Mouse (Mus musculus) adrenal gland, postnatal 14 days (tissue): Measurements from ENCODE around the gene Tnik. TPM values are rescaled to one million over a fixed set of nuclear protein-coding genes. Genes with fewer than 3 reads are reported as not detected.

ENCODE experiments used
- DNase-seq: peaks from one replicate; pipeline ENCODE4 v3.0.0; 2021; ENCODE audit warnings: mixed read lengths
- total RNA-seq: library from RNA; stranded (reverse); gene quantifications from 2 replicates; pipeline ENCODE4 v1.2.3, GENCODE M21; 2021

The Tnik gene
- total RNA-seq, 1 experiment from 2014 or later: 13.6 TPM

DNA sequence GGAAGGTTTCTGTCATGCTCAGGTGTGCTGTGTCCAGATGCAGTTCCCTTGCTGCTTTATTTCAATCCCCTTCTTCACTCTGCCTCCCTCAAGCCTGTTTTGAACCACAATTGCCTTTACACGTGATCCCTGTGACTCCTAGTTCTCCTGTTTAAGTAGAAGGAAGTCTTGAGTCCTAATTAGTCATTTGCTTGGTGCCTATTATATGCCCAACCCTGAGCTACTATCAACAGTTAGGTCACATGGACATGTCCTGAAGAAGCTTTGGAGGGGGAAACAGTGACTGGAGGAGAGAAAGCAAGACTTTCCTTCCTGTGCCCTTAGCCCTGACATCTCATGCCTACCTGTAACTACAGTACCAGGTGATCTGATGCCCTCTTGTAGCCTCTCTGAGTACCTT, 210.4 kb downstream of the Tnik start:
- no peak for DNase-seq

DNA sequence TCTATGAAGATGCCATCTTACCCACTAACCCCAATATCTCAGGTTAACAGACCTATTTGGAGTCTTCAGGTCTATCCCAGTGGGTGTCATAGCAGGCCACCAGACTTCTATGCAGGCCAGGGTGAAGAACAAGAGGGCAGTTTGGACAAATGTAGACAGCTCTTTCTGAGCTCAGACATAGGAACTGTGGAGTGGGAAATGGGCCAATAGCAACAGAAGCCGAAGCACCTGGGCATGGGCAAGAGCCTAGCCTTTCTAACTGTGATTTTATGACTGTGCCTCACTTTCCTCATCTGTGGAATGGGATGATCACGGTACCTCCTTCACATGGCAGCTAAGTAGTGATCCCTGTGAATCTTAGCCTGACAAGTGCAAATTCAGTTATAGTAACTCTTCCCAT, 214.4 kb downstream of the Tnik start:
- DNase-seq: no peak

DNA sequence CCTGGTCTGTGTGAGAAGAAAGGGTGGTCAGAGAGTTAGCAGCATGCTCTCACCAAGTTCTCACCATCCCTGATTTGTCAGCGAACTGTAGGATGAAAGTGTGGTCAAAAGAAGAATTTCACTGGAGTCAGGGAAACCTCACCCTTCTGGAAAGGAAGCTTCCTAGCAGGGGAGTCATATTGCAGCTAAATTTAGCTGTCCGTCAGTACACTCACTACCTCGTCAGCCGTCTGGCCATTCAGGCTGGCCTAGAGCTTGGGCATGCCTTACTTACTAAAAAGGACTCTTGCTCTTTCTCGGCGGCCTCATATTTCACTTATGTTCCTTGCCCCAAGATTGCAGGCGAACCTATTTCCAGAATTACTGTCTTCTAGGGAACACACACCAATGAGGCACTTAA, 222.7 kb downstream of the Tnik start:
- no peak for DNase-seq

DNA sequence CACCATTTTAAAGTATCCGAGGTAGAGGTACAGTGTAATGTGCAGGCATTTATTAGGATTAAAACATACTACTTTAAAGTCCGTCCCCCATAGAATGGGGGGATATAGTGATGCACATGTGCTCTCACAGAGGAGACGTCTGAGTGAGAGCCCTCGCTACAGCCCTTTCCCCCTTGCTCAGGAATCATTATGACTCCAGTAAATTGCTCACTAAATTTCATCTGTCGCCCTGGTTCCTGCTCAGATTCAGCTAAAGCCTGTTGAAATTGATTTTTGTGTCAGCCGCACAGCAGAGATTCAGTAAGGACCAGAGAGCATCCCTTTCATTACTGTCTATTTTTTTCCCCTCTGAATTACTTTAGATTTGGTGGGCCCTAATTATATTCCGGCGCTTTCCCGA, 224.4 kb downstream of the Tnik start:
- DNase-seq: no peak

- no peak for DNase-seq
Observed at GRCm38 (mm10) chr3:28491085-28492041, 228.3 kb downstream of the Tnik start.

DNA sequence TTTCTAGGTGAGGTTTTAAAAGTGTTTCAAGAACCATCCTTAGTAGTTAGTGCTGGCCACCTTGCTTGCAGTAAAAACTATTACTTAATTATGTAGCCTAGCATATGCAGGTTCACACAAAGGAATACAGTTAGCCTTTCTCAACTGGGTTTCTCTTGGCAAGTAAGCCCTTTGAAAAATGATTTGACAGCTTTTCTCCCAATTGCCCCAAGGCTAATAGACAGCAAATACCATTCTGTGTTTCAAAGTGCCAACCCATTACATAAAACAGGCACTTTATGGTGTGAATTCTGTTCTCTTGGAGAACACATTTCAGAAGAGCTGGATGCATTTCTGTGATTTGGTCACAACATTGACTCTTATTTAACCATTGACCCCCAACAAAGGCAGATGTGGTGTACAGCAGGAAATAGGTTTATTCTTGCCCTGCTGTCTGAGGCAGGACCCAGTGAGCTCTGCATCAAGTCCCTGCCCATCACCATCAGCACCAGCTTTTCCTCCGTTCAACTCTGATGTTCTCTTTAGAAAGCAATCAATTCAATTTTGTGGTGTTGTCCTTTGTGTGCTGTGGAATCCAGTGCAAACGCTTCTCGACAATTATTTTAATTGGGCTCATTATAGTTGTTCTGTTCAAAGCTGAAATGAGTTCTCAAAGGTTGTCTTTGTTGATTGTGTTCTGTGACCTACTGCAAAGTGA, 233.9 kb downstream of the Tnik start:
- DNase-seq: no peak

- DNase-seq: no peak
Observed at GRCm38 (mm10) chr3:28497503-28497857, 234.5 kb downstream of the Tnik start.

GRCm38 (mm10) chr3:28502697-28503096, 239.7 kb downstream of the Tnik start:
- DNase-seq: no peak

GRCm38 (mm10) chr3:28509337-28509935, 246.4 kb downstream of the Tnik start:
- no peak for DNase-seq

GRCm38 (mm10) chr3:28523004-28523482, 260.0 kb downstream of the Tnik start:
- DNase-seq: no peak

GRCm38 (mm10) chr3:28523541-28524165, 260.6 kb downstream of the Tnik start:
- no peak for DNase-seq

GRCm38 (mm10) chr3:28524562-28524961, 261.5 kb downstream of the Tnik start:
- no peak for DNase-seq

- no peak for DNase-seq
Observed at GRCm38 (mm10) chr3:28526671-28527070, 263.7 kb downstream of the Tnik start.

DNA sequence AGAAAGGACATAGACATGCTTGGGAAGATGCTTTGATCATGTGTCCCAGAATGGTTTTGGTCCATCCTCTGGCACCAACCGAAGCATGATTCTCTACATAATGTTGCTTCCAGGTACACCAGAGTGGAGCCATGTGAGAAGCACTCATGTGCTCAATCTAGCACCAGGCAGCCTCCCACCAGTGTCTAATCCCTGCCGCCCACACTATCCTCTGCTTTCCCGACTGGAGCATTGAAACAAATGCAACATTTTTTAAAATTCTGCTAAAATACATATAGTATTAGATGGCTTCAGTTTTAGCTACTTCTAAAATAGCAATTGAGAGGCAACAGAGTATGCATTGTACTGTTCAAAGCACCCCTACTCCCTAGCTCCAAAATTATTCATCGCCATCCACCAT, 264.2 kb downstream of the Tnik start:
- no peak for DNase-seq

- DNase-seq: no peak
Observed at GRCm38 (mm10) chr3:28529548-28529947, 266.5 kb downstream of the Tnik start.

DNA sequence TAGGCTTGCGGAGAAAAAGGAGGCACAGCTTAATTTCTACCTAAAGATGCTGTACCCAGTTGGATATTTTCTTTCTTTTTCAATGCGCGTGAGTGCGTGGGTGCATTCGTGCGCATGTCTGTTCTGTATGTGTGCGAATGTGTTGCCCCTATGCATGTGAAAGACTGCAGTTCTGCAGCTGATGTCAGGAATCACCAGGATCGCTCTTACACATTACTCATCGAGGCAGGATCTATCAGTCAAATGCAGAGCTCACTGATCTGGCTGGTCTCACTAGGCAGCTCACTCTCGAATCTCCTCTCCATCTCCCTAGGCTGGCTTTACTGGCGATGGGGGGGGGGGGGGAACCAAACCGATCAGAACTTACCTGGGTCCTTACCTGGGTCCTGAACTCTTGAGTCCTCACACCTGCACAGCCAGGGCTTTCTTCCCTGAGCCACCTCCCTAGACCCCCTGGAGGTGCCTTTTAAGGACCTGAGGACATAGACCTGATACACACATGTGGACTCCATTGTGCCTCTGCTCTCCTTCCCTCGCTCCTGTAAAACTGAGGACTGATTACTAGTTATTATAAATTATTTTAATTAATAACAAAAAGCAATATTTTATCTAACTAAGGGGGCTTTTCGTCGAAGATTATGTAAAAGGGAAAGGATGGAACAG, 268.4 kb downstream of the Tnik start:
- DNase-seq: no peak

- DNase-seq: no peak
Observed at GRCm38 (mm10) chr3:28532666-28533065, 269.7 kb downstream of the Tnik start.

DNA sequence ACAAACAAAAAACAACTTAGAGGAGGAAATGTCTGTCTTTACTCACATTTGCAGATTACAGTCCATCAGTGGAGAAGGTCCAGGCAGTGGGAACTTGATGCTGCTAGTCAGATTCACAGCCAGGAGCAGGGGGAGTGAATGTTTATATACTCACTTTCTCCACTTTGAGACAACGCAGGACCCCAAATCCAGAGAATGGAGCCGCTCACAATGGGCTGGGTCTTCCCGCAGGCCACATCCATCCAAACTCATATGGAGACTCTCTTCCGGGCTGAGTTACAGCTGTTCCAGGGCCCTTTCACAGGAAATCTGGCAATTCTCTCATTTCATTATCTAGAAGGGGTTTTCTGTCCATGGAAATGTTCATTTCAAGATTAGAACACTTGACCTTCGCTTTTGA, 277.1 kb downstream of the Tnik start:
- no peak for DNase-seq

DNA sequence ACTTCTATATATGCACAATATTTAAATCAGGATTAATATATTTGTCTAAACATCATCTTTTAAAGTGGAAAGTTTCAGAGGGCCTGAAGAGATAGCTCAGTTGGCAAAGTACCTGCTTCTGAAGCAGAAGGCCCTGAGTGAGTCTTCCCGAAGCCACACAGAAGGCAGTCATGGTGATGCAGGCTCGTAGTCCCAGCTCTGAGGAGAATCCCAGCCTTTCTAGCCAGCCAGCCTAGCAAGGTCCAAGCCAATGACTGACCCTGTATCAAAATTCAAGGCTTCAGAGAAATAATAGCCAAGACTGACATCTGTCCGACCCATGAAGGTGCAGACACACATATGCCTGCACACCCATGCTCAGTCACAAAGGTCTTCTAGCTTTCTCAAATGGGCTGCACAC, 279.9 kb downstream of the Tnik start:
- DNase-seq: no peak

DNA sequence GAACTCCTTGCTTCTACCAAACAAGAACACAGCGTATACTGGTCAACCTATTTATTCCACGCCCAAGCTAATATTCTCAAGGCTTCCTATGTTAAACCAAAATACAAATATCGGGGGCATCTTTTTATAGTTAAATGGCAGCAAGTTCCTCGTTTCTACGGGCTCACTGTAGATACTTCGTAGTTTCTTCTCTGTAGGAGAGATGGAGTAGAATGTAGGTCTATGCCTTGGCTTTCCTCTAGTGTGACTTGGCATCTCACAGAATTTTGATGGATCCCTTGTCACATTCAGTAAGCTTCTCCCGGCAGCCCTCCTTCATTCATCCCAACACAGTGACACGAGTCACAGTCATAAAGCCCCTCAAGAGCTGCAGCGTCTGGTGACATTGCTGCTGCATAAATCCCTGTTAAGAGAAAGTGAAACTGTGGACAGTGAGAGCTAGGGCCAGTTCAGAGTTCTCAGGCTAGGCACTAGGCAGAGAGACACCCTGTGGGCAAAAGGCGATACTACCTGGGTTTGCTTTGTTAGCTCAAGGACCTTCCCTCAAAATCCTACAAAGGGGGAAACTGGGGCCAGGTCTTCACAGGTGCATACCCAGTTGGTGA, 280.5 kb downstream of the Tnik start:
- peak; percentile 66 for DNase-seq

DNA sequence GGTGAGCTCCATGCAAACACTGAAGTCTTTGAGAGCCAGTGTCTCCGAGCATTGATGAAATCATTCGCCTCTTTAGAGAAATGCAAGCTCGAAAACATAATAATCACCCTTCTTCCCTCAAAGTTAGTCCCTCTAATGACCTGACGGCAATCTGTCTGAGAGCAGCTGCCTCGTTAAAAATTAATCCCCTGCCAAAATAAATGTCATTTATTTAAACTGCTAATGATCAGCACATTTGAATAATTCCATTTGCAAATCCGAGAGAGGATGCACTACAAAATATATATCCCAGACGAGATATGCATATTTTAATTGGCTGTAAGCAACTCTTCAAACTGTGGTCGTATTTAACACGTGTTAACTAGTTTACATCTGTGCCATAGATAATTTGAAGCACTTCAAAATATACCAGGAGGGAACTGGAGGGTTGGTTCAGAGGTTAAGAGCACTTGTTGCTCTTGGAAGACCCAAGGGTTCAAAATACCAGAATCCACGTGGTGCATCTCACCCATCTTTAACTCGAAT, 281.4 kb downstream of the Tnik start:
- DNase-seq: no peak
